Mouse (Mus musculus): ENCODE results near the gene Hist1h4b. TPM values are rescaled to one million over a fixed set of nuclear protein-coding genes. Genes with fewer than 3 reads are reported as not detected.
"Not testable (repeated sequence)": the region's sequence is repeated elsewhere in the genome, so short reads cannot be mapped to it uniquely, and the experiment has no call there.

Hist1h4b gene
- polyA plus RNA-seq, 1 experiment from 2014 or later: 2.3 TPM

DNA sequence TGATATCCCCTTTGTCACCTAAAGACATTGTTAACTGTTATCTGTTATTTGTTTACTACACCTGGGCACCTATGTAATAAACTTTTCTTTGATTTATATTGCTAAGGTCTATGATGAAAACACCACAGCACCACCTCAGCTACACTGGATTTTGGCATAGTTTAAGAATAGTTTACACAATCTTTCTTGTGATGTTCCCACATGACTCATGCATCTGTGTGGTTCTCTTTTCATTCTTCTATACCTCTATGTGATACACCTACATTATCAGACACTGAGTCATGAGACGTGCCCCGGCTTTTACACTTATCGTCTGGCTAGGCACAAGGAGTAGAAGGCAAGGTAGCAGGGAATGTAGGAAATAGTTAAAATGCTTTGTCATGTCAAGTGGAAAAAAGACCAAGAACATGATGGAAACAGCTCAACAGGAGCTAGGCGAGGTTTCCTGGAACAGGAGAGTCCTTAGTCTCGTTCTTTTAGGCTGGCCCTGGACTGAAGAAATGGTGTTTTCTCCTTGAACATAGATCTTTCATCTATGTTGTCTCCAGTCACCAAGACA, 7.2 kb upstream of the Hist1h4b start:
- H3K4me2 ChIP-seq: no peak overlapping the region
- ATAC-seq (ENCODE audit: extremely low read depth, insufficient number of reproducible peaks, low FRiP score, low TSS enrichment): no peak
- WGBS: 82% methylated on average over 5 of the region's 5 CpGs
- H3K27ac ChIP-seq (replicated peaks): peak overlapping the region; percentile 70; the same call in 1 of the 2 replicates
- no peak overlapping the region for H3K9ac ChIP-seq
- no peak overlapping the region for H3K4me3 ChIP-seq
- H3K9me3 ChIP-seq: no peaks in the 10 kb centered on the region
- no peaks in the 10 kb centered on the region for H3K27me3 ChIP-seq (replicated peaks)
- H3K4me1 ChIP-seq: peaks cover 27% of the 10 kb centered on the region
- no peaks in the 10 kb centered on the region for H3K36me3 ChIP-seq

DNA sequence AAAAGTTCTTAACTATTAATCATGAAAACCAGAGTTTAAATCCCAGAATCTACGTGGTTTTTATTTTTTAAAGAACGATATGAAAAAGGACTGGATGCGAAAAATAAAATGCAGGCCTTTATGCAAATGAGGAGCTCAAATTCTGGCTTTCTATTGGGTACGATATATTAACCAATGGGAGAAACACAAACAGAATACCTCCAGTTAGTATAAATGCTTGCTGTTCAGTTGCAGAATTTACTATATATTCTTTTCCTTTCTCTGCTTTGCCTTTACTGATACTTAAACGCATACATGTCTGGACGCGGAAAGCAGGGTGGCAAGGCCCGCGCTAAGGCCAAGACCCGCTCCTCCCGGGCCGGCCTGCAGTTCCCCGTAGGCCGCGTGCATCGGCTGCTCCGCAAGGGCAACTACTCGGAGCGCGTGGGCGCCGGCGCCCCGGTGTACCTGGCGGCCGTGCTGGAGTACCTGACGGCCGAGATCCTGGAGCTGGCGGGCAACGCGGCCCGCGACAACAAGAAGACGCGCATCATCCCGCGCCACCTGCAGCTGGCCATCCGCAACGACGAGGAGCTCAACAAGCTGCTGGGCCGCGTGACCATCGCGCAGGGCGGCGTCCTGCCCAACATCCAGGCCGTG, 5.9 kb upstream of the Hist1h4b start, which contains the start of gene Hist1h2ab:
Gene Hist1h2ab, plus strand, starts transcription at position 288 of the 639 bp plus-strand sequence.
- Histone ChIP-seq H3K4me3 (peak within 1 kb of the TSS; percentile 52), H3K4me1 (peaks cover 24% of the 10 kb centered on the region), H3K4me2 (peak within 1 kb of the TSS; percentile 73), H3K27ac (replicated peaks) (peak within 1 kb of the TSS; percentile 95), H3K9ac (peak within 1 kb of the TSS; percentile 85)
- WGBS: 1% methylated on average over 29 of the region's 47 CpGs
- H3K36me3 ChIP-seq; H3K9me3 ChIP-seq; ATAC-seq (ENCODE audit: extremely low read depth, insufficient number of reproducible peaks, low FRiP score, low TSS enrichment); H3K27me3 ChIP-seq (replicated peaks): not testable (repeated sequence)

DNA sequence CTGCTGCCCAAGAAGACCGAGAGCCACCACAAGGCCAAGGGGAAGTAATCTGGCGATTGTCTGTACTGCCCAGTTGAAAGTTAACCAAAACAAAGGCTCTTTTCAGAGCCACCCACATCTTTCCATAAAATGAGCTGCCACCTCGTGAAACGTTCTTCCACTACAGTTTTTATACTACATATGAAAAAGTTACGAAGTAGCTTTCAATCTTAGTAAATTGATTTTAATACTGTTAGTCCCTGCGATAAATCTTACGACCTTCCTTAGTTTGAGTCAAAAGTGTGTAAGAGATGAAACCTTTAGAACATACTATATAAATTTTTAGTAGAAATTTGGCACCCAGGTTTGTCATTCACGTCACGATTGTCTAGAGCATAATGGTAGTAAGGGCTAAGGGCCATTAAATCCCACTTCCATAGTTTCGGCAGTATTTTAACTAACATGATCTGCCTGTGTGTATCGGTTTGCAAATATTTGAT, 5.3 kb upstream of the Hist1h4b start:
- H3K4me2 ChIP-seq: peak overlapping the region; percentile 73
- 2% methylated on average over 11 of the region's 11 CpGs for WGBS

DNA sequence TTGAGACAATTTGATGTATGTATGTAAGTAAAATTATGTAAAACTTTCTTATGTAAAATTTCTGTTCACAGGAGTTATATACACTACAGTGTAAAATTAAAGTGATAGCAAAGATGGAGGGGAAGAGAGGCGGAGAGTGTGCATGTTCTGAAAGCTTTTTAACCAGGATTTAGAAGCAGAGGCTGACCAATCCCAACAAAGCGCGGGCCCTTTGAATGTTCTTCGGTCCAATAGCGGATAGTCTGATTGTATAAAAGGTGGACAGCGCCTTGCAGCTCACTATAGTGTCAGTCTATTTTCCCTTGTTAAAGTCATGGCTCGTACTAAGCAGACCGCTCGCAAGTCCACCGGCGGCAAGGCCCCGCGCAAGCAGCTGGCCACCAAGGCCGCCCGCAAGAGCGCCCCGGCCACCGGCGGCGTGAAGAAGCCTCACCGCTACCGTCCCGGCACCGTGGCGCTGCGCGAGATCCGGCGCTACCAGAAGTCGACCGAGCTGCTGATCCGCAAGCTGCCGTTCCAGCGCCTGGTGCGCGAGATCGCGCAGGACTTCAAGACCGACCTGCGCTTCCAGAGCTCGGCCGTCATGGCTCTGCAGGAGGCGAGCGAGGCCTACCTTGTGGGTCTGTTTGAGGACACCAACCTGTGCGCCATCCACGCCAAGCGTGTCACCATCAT, 4.6 kb upstream of the Hist1h4b start, which contains the start of gene Hist1h3b:
Gene Hist1h3b, plus strand, starts transcription at position 201 of the 675 bp plus-strand sequence.
- ATAC-seq (ENCODE audit: extremely low read depth, insufficient number of reproducible peaks, low FRiP score, low TSS enrichment): peak; percentile 70
- WGBS: under 1% methylated on average over 21 of the region's 47 CpGs
- peak within 1 kb of the TSS; percentile 85 for H3K9ac ChIP-seq
- H3K9me3 ChIP-seq; H3K36me3 ChIP-seq; H3K27me3 ChIP-seq (replicated peaks): not testable (repeated sequence)
- peaks cover 22% of the 10 kb centered on the region for H3K4me1 ChIP-seq
- peak within 1 kb of the TSS; percentile 52 for H3K4me3 ChIP-seq
- peak within 1 kb of the TSS; percentile 73 for H3K4me2 ChIP-seq
- H3K27ac ChIP-seq (replicated peaks): peak within 1 kb of the TSS; percentile 95

More for the DNA sequence above, 5.3 kb upstream of the Hist1h4b start:
- H3K9ac ChIP-seq: peak overlapping the region; percentile 85
- H3K4me1 ChIP-seq: peaks cover 24% of the 10 kb centered on the region
- peak overlapping the region; percentile 95 for H3K27ac ChIP-seq (replicated peaks)
- no peaks in the 10 kb centered on the region for H3K27me3 ChIP-seq (replicated peaks)
- no peak for ATAC-seq (ENCODE audit: extremely low read depth, insufficient number of reproducible peaks, low FRiP score, low TSS enrichment)
- H3K9me3 ChIP-seq: no peaks in the 10 kb centered on the region
- no peaks in the 10 kb centered on the region for H3K36me3 ChIP-seq
- H3K4me3 ChIP-seq: peak overlapping the region; percentile 52

DNA sequence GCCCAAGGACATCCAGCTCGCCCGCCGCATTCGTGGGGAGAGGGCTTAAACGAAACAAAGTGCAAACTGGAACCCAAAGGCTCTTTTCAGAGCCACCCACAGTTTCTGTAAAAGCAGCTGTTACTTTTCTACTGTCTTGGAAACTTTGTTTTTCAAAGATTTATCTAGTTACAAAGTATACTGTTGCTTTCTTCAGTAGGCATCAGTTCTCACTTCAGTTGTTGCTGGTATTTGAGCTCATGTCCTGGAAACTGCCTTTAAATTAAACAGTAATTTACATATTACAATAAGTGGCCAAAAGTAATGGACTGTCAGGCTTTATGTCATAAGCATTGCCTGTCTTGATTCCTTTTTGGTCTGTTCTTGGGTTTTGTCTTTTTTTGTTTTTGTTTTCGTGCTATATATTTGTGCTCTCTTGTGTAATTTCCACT, 4.1 kb upstream of the Hist1h4b start:
- H3K9ac ChIP-seq: peak overlapping the region; percentile 82
- no peaks in the 10 kb centered on the region for H3K9me3 ChIP-seq
- no peaks in the 10 kb centered on the region for H3K27me3 ChIP-seq (replicated peaks)
- H3K27ac ChIP-seq (replicated peaks): peak overlapping the region; percentile 76
- peak overlapping the region; percentile 73 for H3K4me2 ChIP-seq
- no peak for ATAC-seq (ENCODE audit: extremely low read depth, insufficient number of reproducible peaks, low FRiP score, low TSS enrichment)
- no peaks in the 10 kb centered on the region for H3K36me3 ChIP-seq
- 7% methylated on average over 6 of the region's 6 CpGs for WGBS
- peaks cover 22% of the 10 kb centered on the region for H3K4me1 ChIP-seq
- H3K4me3 ChIP-seq: peak overlapping the region; percentile 52

DNA sequence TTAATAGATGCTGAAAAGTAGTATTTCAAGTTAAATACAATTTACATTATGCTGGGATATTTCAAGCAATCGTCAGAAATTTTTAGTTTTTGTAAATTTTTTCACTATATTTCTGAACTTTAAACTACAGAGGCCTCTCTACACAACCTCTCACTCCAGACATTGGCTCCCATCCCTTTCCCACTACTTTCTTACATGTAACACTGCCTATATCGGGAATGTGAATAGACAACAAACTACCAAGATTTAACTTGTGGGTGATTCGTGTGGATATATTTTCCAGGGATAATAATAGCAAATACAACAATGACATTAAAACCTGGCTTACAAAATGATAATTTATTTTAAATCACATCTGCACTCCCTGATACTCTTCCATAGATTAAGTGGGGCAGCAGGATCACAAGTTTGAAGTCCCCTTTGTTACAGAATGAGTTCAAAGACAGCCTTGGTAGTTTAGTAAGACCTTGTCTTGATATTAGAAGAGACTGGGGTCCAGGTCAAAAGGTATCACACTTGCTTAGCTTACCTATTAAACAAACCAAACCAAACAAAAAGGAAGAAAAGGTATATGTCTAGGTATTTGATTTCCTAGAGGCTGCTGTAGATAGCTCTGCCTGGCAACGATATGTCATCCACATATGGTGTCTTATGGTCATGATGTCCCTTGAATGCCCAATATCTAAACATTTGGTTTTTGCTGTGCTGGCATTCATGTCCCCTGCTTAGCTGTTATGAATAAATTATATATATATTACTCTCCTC, 3.3 kb upstream of the Hist1h4b start:
- H3K9ac ChIP-seq: peak overlapping the region; percentile 82
- no peak for ATAC-seq (ENCODE audit: extremely low read depth, insufficient number of reproducible peaks, low FRiP score, low TSS enrichment)
- H3K4me2 ChIP-seq: peak overlapping the region; percentile 73
- H3K4me1 ChIP-seq: peaks cover 16% of the 10 kb centered on the region
- 59% methylated on average over 4 of the region's 4 CpGs for WGBS
- peak overlapping the region; percentile 52 for H3K4me3 ChIP-seq
- no peaks in the 10 kb centered on the region for H3K9me3 ChIP-seq
- H3K27ac ChIP-seq (replicated peaks): peak overlapping the region; percentile 2; the same call in 1 of the 2 replicates
- no peaks in the 10 kb centered on the region for H3K27me3 ChIP-seq (replicated peaks)
- no peaks in the 10 kb centered on the region for H3K36me3 ChIP-seq

DNA sequence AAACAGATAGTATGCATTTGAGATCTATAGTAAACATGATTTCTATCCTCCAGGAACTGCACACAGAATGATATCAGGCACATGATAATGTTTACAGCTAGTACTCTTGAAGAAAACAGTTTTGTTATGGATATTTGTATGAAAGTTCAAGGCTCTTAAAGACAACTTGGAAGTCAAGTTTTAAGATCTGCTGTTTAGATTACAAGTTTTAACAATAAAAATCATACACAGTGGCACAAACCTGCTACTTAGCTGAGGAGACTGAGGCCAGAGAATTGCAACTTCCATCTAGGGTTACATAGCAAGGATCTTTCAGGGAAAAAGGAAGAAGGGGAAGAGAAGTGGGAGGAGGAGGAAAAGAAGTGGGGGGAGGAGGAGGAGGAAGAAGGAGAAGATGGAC, 1.8 kb upstream of the Hist1h4b start:
- Histone ChIP-seq H3K27me3 (replicated peaks) (no peaks in the 10 kb centered on the region), H3K36me3 (no peaks in the 10 kb centered on the region), H3K4me3 (no peak overlapping the region), H3K9ac (no peak overlapping the region), H3K27ac (replicated peaks) (no peak overlapping the region), H3K4me2 (no peak overlapping the region), H3K4me1 (peaks cover 20% of the 10 kb centered on the region), H3K9me3 (no peaks in the 10 kb centered on the region)
- no peak for ATAC-seq (ENCODE audit: extremely low read depth, insufficient number of reproducible peaks, low FRiP score, low TSS enrichment)

DNA sequence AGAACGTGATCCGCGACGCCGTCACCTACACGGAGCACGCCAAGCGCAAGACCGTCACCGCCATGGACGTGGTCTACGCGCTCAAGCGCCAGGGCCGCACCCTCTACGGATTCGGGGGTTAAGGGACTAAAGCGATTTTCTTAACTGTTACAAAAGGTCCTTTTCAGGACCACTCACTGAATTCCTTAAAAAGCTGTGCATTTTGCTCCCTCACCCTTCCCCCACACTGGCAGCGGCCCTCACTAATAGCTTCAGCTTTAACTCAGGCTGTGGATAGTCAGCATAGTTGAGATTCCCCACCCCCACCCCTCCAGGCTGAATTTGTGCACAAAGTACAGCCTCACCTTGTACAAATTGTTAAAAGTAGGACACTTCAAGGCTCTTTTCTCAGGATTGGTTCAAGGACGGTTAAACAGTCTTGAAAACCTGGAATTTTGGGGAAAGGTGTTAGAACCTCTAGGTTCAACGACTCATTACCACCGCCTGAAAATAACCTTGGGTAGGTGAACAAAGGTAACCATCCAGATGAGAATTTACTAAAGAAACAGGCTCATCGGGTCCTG, 479 bp downstream of the Hist1h4b start:
- peak overlapping the region; percentile 89 for H3K27ac ChIP-seq (replicated peaks)
- peaks cover 22% of the 10 kb centered on the region for H3K4me1 ChIP-seq
- no peaks in the 10 kb centered on the region for H3K36me3 ChIP-seq
- H3K4me2 ChIP-seq: peak overlapping the region; percentile 78
- H3K4me3 ChIP-seq: peak overlapping the region; percentile 51
- no peaks in the 10 kb centered on the region for H3K27me3 ChIP-seq (replicated peaks)
- ATAC-seq (ENCODE audit: extremely low read depth, insufficient number of reproducible peaks, low FRiP score, low TSS enrichment): no peak
- no peaks in the 10 kb centered on the region for H3K9me3 ChIP-seq
- peak overlapping the region; percentile 83 for H3K9ac ChIP-seq
- WGBS: 2% methylated on average over 23 of the region's 23 CpGs

DNA sequence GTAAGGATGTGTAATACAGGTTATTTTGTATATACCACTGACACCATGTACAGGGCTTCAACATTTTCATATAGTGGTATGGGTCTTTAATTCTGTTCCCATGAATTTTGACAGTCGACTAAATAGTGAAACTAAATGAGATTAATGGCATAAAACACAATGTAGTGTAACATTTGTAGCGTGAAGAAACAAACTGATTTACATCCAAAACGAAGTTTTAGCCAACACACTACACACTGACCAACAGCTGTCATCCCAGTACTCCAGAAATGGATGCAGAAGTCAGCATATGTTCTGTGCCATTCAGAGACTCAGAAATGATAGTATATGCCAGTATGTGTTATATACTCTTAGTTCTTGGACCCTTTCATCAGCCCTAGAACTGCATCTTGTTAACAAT, 1.1 kb downstream of the Hist1h4b start:
- WGBS: 55% methylated on average over 3 of the region's 3 CpGs
- peak overlapping the region; percentile 78 for H3K4me2 ChIP-seq
- no peak for ATAC-seq (ENCODE audit: extremely low read depth, insufficient number of reproducible peaks, low FRiP score, low TSS enrichment)

DNA sequence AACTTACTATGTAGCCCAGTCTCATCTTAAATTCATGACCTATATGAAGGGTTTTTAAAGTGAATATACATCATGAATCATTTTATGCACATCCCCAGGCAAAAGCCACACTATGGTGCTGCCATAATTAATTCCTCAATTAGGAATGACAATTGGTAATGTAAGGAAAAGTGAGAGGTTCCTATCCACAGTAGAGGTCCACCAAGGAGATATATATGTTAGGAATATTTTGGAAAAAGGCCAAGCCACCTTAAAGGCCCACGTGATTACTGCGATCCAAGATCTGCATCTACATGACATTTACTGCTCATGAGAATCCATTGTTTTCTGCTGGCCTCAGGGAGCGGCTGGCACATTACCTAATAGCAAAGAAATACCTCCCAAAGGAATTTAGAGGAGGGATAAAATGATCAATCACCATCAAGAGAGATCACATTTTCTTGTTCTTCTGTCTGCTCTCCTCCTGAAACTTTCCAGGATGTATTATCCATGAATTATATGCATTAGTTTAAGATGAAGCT, 2.5 kb downstream of the Hist1h4b start:
- H3K27me3 ChIP-seq (replicated peaks): no peaks in the 10 kb centered on the region
- H3K27ac ChIP-seq (replicated peaks): no peak overlapping the region
- WGBS: 83% methylated on average over 3 of the region's 3 CpGs
- H3K9ac ChIP-seq: no peak overlapping the region
- ATAC-seq (ENCODE audit: extremely low read depth, insufficient number of reproducible peaks, low FRiP score, low TSS enrichment): no peak
- H3K4me1 ChIP-seq: peaks cover 31% of the 10 kb centered on the region
- no peaks in the 10 kb centered on the region for H3K36me3 ChIP-seq
- no peak overlapping the region for H3K4me3 ChIP-seq
- H3K9me3 ChIP-seq: no peaks in the 10 kb centered on the region
- H3K4me2 ChIP-seq: peak overlapping the region; percentile 79; the same call in 1 of the 2 replicates

More for the DNA sequence above, 1.1 kb downstream of the Hist1h4b start:
- Histone ChIP-seq H3K9me3 (no peaks in the 10 kb centered on the region), H3K27me3 (replicated peaks) (no peaks in the 10 kb centered on the region), H3K4me3 (peak overlapping the region; percentile 51), H3K9ac (peak overlapping the region; percentile 40), H3K36me3 (no peaks in the 10 kb centered on the region), H3K27ac (replicated peaks) (peak overlapping the region; percentile 45; the same call in 1 of the 2 replicates), H3K4me1 (peaks cover 25% of the 10 kb centered on the region)

All from heart, embryonic 13.5 days (tissue).